Mouse (Mus musculus): ENCODE data around the gene Cyp2c68. TPM values are rescaled to one million over a fixed set of nuclear protein-coding genes. Genes with fewer than 3 reads are reported as not detected.
"Not testable (repeated sequence)": the region's sequence is repeated elsewhere in the genome, so short reads cannot be mapped to it uniquely, and the experiment has no call there.

Cyp2c68 gene
- polyA plus RNA-seq, 1 experiment from 2014 or later: 0.97 TPM

DNA sequence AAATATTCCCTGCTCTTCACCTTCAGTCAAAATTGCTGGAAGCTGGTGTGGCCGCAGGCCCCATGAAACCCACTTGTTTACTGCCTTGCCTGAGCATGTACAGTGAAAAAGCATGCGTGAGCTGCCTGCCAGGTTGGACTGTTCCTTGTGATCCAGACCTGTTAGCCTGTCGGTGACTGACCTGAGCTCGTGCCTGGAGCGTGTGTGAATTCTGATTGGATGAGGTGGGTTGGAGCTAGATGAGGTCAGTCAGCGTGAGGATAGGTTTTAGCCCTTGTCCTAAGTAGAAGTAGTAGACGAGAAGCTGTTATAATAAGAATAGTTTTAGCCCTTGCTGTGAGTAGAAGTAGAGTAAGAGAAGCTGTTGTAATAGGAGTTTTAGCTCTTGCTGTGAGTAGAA is 96.3 kb downstream of the Cyp2c68 start:
- H3K27ac ChIP-seq (ENCODE audit: low read depth, low read length); H3K4me1 ChIP-seq (ENCODE audit: control insufficient read depth, insufficient read depth, low read length); H3K36me3 ChIP-seq (ENCODE audit: control insufficient read depth, insufficient read depth, low read length); ATAC-seq (replicated peaks; ENCODE audit: insufficient number of reproducible peaks, low FRiP score, low TSS enrichment); H3K9me3 ChIP-seq (replicated peaks; ENCODE audit: control insufficient read depth, low read length); H3K9ac ChIP-seq (ENCODE audit: low read depth, low read length); H3K27me3 ChIP-seq (ENCODE audit: control insufficient read depth, insufficient read depth, low read length); H3K4me2 ChIP-seq; H3K4me3 ChIP-seq (ENCODE audit: low read depth, low read length): not testable (repeated sequence)
- 77% methylated on average over 7 of the region's 7 CpGs for WGBS (ENCODE audit: insufficient replicate concordance)

Other genes with a start within 250 kb of the Cyp2c68 start
- gene Cyp2c39, start 230.2 kb downstream of the Cyp2c68 start, polyA plus RNA-seq (2014; fragmentation: Nextera tagmentation; extraction: Ambion mirVana): not detected in 2 replicates
- gene Cyp2c67, start 92.0 kb downstream of the Cyp2c68 start, polyA plus RNA-seq (2014; fragmentation: Nextera tagmentation; extraction: Ambion mirVana): not detected in 2 replicates
- gene Cyp2c40, start 71.8 kb upstream of the Cyp2c68 start, polyA plus RNA-seq (2014; fragmentation: Nextera tagmentation; extraction: Ambion mirVana): not detected in 2 replicates
- not detected in 2 replicates for gene Cyp2c69, start 145.7 kb upstream of the Cyp2c68 start, polyA plus RNA-seq (2014; fragmentation: Nextera tagmentation; extraction: Ambion mirVana)